Mouse (Mus musculus) kidney, adult 2 months (tissue): ENCODE measurements around the gene Dmkn.

Experiments
- CTCF ChIP-seq: fragments of 200-500 bp; conservative IDR thresholded peaks from 2 replicates; pipeline ENCODE4 v1.5.1; 2011; ENCODE audit warnings: low read depth, mild to moderate bottlenecking, control low read depth, low read length, moderate library complexity, mixed read lengths; ENCODE audit not compliant: insufficient read depth, insufficient read length
- POLR2A ChIP-seq: fragments of 200-500 bp; IDR thresholded peaks from one replicate; pipeline ENCODE4 v1.6.1; 2011; ENCODE audit warnings: low read depth, low read length, control low read depth

DNA sequence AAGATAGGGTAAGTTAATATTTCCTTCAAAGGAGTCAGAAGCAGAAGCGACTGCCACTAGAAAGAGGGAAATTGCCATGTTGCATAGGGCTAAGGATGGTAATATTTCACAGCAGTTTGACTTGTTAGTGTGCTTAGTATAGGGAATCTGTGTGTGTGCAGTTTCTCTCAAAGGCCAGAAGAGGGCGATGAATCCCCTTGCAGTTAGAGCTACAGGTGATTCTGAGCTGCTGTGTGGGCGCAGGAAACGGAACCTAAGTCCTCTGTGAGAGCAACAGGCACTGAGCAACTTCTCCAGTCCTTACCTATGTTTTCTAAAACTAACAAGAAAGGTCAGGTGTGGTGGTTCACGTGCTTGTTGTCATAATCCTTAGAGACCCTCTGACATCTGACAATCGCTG is 46.8 kb downstream of the Dmkn start:
- no peak for TF ChIP-seq POLR2A
- TF ChIP-seq CTCF = peak; percentile 60
